Mouse (Mus musculus) kidney, postnatal 10 days (tissue): ENCODE measurements around the gene Acadm.
A peak's percentile ranks its signal among the peaks of the same experiment; 100 is the strongest.

Experiments
- DNase-seq: peaks from one replicate; pipeline ENCODE4 v3.0.0; 2021; ENCODE audit warnings: mixed read lengths

The Acadm gene

GRCm38 (mm10) chr3:153940486-153940885 lies 3.9 kb downstream of the Acadm start:
- no peak for DNase-seq

GRCm38 (mm10) chr3:153940021-153940420 lies 4.4 kb downstream of the Acadm start:
- DNase-seq: no peak

GRCm38 (mm10) chr3:153937116-153937810 lies 7.2 kb downstream of the Acadm start:
- DNase-seq: peak; percentile 43

- no peak for DNase-seq
Measured at GRCm38 (mm10) chr3:153935878-153936277, 8.6 kb downstream of the Acadm start.

GRCm38 (mm10) chr3:153932461-153932860 lies 12.0 kb downstream of the Acadm start:
- DNase-seq: no peak

- no peak for DNase-seq
Measured at GRCm38 (mm10) chr3:153929526-153929925, 14.9 kb downstream of the Acadm start.

- no peak for DNase-seq
Measured at GRCm38 (mm10) chr3:153926333-153926732, 18.1 kb downstream of the Acadm start.

- no peak for DNase-seq
Measured at GRCm38 (mm10) chr3:153921147-153921910, 23.1 kb downstream of the Acadm start.

- DNase-seq: no peak
Measured at GRCm38 (mm10) chr3:153917200-153917599, 27.2 kb downstream of the Acadm start.

GRCm38 (mm10) chr3:153913510-153914243 lies 30.8 kb downstream of the Acadm start:
- no peak for DNase-seq

- DNase-seq: peak; percentile 97
Measured at GRCm38 (mm10) chr3:153912546-153913509, 31.6 kb downstream of the Acadm start, which contains the start of gene Rabggtb. Gene Rabggtb (minus strand): TSS chr3:153913009.

- DNase-seq: no peak
Measured at GRCm38 (mm10) chr3:153911882-153912440, 32.5 kb downstream of the Acadm start.

- DNase-seq: peak; percentile 45
Measured at GRCm38 (mm10) chr3:153911197-153911881, 33.1 kb downstream of the Acadm start.

GRCm38 (mm10) chr3:153910489-153910888 lies 33.9 kb downstream of the Acadm start:
- DNase-seq: no peak

GRCm38 (mm10) chr3:153908919-153909318 lies 35.5 kb downstream of the Acadm start:
- DNase-seq: no peak

GRCm38 (mm10) chr3:153906136-153906871 lies 38.1 kb downstream of the Acadm start, which contains the start of gene Msh4:
Gene Msh4 (minus strand): TSS chr3:153906138.
- DNase-seq: no peak

- DNase-seq: peak; percentile 28
Measured at GRCm38 (mm10) chr3:153905251-153906135, 38.9 kb downstream of the Acadm start.

GRCm38 (mm10) chr3:153904586-153904985 lies 39.8 kb downstream of the Acadm start:
- DNase-seq: peak; percentile 73

GRCm38 (mm10) chr3:153902595-153902994 lies 41.8 kb downstream of the Acadm start:
- DNase-seq: no peak
